Mouse (Mus musculus) frontal cortex, adult (tissue): ENCODE results near the gene Ikbke.
"Not testable (repeated sequence)": the region's sequence is repeated elsewhere in the genome, so short reads cannot be mapped to it uniquely, and the experiment has no call there.

Source experiments
- ATAC-seq: cut with Nextera tagmentation; 2 replicates; pipeline ENCODE4 v1.9.2; 2017; ENCODE audit warnings: mild to moderate bottlenecking, moderate library complexity, mixed read lengths; ENCODE audit not compliant: low TSS enrichment

Ikbke gene

GRCm38 (mm10) chr1:131281731-131282130 lies 2.3 kb upstream of the Ikbke start:
- no peak for ATAC-seq

GRCm38 (mm10) chr1:131280280-131280679 lies 874 bp upstream of the Ikbke start:
- no peak for ATAC-seq

- ATAC-seq: no peak
These were observed 575 bp downstream of the Ikbke start for GRCm38 (mm10) chr1:131278606-131279455.

GRCm38 (mm10) chr1:131276831-131277230 lies 2.6 kb downstream of the Ikbke start:
- no peak for ATAC-seq

- ATAC-seq: no peak
These were observed 3.8 kb downstream of the Ikbke start for GRCm38 (mm10) chr1:131275577-131275976.

GRCm38 (mm10) chr1:131274725-131275539 lies 4.5 kb downstream of the Ikbke start:
- ATAC-seq: no peak

GRCm38 (mm10) chr1:131269797-131270578 lies 9.4 kb downstream of the Ikbke start:
- peak; percentile 83 for ATAC-seq

GRCm38 (mm10) chr1:131268776-131269175 lies 10.6 kb downstream of the Ikbke start:
- no peak for ATAC-seq

- ATAC-seq: no peak
These were observed 15.5 kb downstream of the Ikbke start for GRCm38 (mm10) chr1:131263905-131264304.

- peak; percentile 71 for ATAC-seq
These were observed 19.1 kb downstream of the Ikbke start for GRCm38 (mm10) chr1:131260309-131260656.

GRCm38 (mm10) chr1:131259632-131260308 lies 19.6 kb downstream of the Ikbke start:
- peak; percentile 59 for ATAC-seq

GRCm38 (mm10) chr1:131257288-131257687 lies 22.1 kb downstream of the Ikbke start:
- no peak for ATAC-seq

GRCm38 (mm10) chr1:131252516-131253250 lies 26.7 kb downstream of the Ikbke start:
- ATAC-seq: not testable (repeated sequence)

- peak; percentile 35 for ATAC-seq
These were observed 32.7 kb downstream of the Ikbke start for GRCm38 (mm10) chr1:131246433-131247395.

- ATAC-seq: 0 out of 2 replicates have a peak, but pooled peaks have one; percentile 25
These were observed 33.5 kb downstream of the Ikbke start for GRCm38 (mm10) chr1:131245926-131246325.

- ATAC-seq: peak; percentile 28
These were observed 34.1 kb downstream of the Ikbke start, which contains the start of gene Rassf5 for GRCm38 (mm10) chr1:131245089-131245856. TSS of gene Rassf5 (minus strand) at chr1:131245258.

GRCm38 (mm10) chr1:131244536-131245088 lies 34.8 kb downstream of the Ikbke start:
- 0 out of 2 replicates have a peak, but pooled peaks have one; percentile 1 for ATAC-seq

GRCm38 (mm10) chr1:131242956-131243355 lies 36.5 kb downstream of the Ikbke start:
- ATAC-seq: no peak
